Mouse (Mus musculus): ENCODE measurements around the gene Rplp0. TPM values are rescaled to one million over a fixed set of nuclear protein-coding genes. Genes with fewer than 3 reads are reported as not detected.
"Not testable (repeated sequence)": the region's sequence is repeated elsewhere in the genome, so short reads cannot be mapped to it uniquely, and the experiment has no call there.

The Rplp0 gene
- total RNA-seq, 2 experiments from 2014 or later = 173 to 213 TPM

DNA sequence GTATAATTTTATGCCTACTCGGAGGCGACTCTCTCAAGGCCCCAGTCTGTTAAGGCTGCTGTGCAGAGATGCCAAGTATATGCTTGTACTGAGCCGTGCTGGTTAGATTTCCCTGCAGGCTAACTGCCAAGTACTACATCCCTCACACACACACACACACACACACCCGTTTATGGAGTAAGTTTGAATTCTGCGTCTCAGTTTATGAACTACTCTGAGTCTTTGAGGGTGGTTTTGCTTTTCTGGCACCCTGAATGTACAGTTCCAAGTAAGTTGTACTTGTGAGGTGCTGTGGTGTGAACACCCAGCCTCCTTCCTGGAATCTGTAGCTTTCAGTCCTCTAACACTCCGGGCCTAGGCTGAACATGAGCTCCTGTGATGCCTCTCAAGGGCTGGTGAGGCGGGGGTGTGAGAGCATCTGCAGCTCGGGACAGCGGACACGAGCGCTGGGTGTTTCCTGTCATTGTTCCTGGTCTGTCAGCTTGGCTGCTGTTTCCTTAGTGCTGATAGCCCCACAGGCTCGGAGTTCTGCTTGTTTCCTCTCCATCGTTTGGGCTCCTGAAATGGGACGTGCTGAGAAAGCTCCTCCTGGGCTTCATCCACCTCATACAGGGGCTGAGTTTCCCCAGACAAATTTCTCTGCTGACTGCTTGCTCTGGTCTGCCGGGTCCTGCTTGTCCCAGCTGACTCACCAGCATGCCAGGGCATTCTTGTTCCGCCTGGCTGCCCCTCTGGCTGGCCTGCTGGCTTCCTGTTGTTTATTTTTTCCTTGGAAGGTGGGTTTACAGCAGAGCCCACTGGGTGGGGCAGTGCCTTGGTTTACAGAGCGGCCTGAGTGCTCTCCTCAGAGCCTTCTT is 13.6 kb downstream of the Rplp0 start:
- intact Hi-C loops (cut with DNase I) = loop anchor here (10.0 kb wide), 1 partner anchor 162 kb away; the partner anchor contains the start of gene Bicdl1
- DNase-seq (ENCODE audit: low spot score in 2 of 2) = peak; percentile 37 to 41

DNA sequence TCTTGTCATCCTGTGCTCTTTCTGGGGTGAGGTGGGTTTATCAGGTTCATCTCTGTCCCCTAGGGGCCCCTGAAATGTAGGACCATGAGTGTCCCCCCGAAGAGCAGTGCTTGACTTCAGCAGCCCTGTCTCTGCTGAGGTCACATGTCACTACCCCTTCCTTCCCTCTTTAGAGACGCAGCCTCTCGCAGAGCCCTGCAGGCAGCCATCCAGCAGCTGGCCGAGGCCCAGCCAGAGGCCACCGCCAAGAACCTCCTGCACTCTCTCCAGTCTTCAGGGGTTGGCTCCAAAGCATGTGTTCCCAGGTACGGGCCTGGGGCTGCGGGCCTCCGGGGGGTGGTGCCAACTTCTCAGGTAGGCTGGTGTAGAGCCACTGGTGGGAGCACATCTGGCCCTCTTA is 15.7 kb downstream of the Rplp0 start:
- intact Hi-C loops (cut with DNase I) = loop anchor here (10.0 kb wide), 1 partner anchor 160 kb away; the partner anchor contains the start of gene Bicdl1
- DNase-seq (ENCODE audit: low spot score in 2 of 2) = no peak

DNA sequence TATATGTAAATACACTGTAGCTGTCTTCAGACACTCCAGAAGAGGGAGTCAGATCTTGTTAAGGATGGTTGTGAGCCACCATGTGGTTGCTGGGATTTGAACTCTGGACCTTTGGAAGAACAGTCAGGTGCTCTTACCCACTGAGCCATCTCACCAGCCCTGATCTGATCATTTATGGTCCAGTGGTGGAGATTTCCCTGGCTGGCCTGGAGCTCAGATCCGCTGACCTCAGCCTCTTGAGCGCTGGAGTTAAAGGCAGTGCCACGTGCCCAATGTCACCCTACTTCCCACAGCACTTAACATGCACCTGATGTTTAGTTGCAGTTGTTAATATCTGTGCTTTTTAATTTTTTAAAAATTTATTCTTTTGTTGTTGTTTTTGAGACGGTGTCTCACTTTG is 18.4 kb downstream of the Rplp0 start:
- DNase-seq (ENCODE audit: low spot score in 2 of 2) = not testable (repeated sequence)
- intact Hi-C loops (cut with DNase I) = loop anchor here (10.0 kb wide), 1 partner anchor 157 kb away; the partner anchor contains the start of gene Bicdl1

- intact Hi-C loops (cut with DNase I) = loop anchor here (10.0 kb wide), 1 partner anchor 156 kb away; the partner anchor contains the start of gene Bicdl1
- no peak for DNase-seq (ENCODE audit: low spot score in 2 of 2)
Observed at GRCm38 (mm10) chr5:115578922-115579321, 19.7 kb downstream of the Rplp0 start.

GRCm38 (mm10) chr5:115579363-115579762 is 20.1 kb downstream of the Rplp0 start:
- intact Hi-C loops (cut with DNase I) = loop anchor here (10.0 kb wide), 1 partner anchor 155 kb away; the partner anchor contains the start of gene Bicdl1
- no peak for DNase-seq (ENCODE audit: low spot score in 2 of 2)

DNA sequence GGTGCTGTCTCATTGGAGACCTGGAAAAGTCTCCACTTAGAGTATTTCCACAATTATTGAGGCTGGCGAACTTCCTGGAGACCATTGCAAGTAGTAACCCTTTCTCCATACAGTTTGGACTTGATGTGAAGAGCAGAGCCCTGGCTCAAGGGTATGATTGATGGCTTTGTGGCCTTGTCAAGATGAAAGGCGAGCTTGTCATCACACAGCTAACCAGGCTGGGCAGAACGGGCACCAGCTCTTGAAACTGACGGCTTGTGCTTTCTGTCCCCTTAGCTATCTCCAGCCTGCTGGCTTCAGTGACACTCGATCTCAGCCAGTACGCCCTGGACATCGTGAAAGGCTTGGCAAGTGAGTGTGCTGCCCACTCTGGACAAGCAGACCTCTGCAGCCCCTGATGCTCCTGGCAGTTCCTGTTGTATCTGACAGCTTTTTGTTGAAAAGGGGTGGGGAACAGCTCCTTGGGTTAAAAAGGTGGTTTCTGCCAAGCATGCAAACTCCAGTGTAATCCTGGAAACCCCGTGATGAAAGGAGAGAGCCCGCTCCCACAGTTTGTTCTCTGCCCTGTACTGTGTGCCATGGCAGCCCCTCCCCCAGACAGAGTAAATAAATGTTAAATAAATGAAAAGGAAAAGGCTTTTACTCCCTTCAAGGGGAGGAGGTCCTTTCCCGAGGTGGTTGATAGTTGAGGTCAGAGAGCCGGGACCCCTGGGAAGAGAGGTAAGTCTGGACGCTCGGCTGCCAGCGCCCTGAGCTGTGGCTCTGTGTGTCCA is 21.1 kb downstream of the Rplp0 start:
- no peak for DNase-seq (ENCODE audit: low spot score in 2 of 2)

GRCm38 (mm10) chr5:115581662-115582061 is 22.4 kb downstream of the Rplp0 start:
- intact Hi-C loops (cut with DNase I) = no loop called here
- DNase-seq (ENCODE audit: low spot score in 2 of 2) = no peak

More for the DNA sequence above, 21.1 kb downstream of the Rplp0 start:
- intact Hi-C loops (cut with DNase I) = no loop called here

- intact Hi-C loops (cut with DNase I) = no loop called here
- no peak for DNase-seq (ENCODE audit: low spot score in 2 of 2)
Observed at GRCm38 (mm10) chr5:115585616-115586015, 26.3 kb downstream of the Rplp0 start.

DNA sequence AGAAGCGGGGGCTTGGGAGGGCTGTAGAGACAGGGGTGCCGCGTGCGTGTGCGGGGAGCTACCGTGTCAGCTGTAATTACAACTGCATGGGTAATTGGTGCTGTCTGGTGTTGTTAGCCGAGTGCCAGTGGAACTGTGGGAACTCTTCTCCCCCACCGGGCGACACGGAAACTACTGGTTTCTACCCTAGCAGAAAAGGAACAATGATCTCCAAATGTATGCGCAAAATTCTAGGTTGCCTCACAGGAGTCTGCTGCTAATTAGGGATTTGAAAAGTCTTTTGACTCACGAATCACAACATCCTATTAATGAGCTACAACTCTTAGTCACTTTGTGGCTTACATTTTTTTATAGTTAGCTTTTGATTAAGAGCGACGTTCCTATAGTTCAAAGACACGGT is 26.9 kb downstream of the Rplp0 start:
- intact Hi-C loops (cut with DNase I) = no loop called here
- no peak for DNase-seq (ENCODE audit: low spot score in 2 of 2)

DNA sequence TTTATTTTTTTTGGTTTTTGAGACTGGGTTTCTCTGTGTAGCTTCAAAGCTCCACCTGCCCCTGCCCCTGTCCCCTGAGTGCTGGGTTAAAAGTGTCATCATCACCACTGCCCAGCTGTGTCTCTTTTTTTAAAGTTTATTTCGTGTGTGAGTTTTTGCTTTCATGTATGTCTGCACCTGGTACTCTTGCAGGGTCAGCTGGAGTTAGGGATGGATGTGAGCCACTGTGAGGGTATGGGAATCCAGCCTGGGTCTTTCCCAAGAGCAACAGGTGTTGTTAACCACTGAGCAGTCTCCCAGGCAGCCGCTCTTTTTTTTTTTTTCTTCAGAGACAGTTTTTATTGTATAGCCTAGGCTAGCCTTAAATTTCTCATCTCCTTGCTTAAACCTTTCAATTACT is 27.5 kb downstream of the Rplp0 start:
- DNase-seq (ENCODE audit: low spot score in 2 of 2) = no peak
- intact Hi-C loops (cut with DNase I) = no loop called here

- DNase-seq (ENCODE audit: low spot score in 2 of 2) = no peak
- intact Hi-C loops (cut with DNase I) = no loop called here
Observed at GRCm38 (mm10) chr5:115591028-115591427, 31.8 kb downstream of the Rplp0 start.

GRCm38 (mm10) chr5:115591506-115591905 is 32.2 kb downstream of the Rplp0 start:
- intact Hi-C loops (cut with DNase I) = no loop called here

GRCm38 (mm10) chr5:115603561-115603960 is 44.3 kb downstream of the Rplp0 start:
- no peak for DNase-seq (ENCODE audit: low spot score in 2 of 2)
- intact Hi-C loops (cut with DNase I) = no loop called here

More at GRCm38 (mm10) chr5:115591506-115591905, 32.2 kb downstream of the Rplp0 start:
- DNase-seq (ENCODE audit: low spot score in 2 of 2) = no peak

- DNase-seq (ENCODE audit: low spot score in 2 of 2) = no peak
- intact Hi-C loops (cut with DNase I) = no loop called here
Observed at GRCm38 (mm10) chr5:115611566-115611965, 52.3 kb downstream of the Rplp0 start.

Small RNA genes within 50 kb of the gene (microRNA-seq; reads per million reads assigned to microRNA genes)
- gene Mir7029 = not detected

Other genes starting within 250 kb of the Rplp0 start
- 10 to 100 TPM; 62.5 to 70.6 TPM for gene Srsf9, start 232.3 kb upstream of the Rplp0 start, total RNA-seq (2021)
- gene Gatc, start 218.3 kb upstream of the Rplp0 start, total RNA-seq (2021) = 10 to 100 TPM; 20.3 to 21.7 TPM
- gene Triap1, start 218.2 kb upstream of the Rplp0 start, total RNA-seq (2021) = 10 to 100 TPM; 24.2 to 30.0 TPM
- gene Cox6a1, start 210.5 kb upstream of the Rplp0 start, total RNA-seq (2021) = 100 to 1,000 TPM; 677 to 817 TPM
- gene Msi1, start 129.9 kb upstream of the Rplp0 start, total RNA-seq (2021) = 10 to 100 TPM; 46.9 to 51.3 TPM
- not detected for gene Pla2g1b, start 93.2 kb upstream of the Rplp0 start, total RNA-seq (2021)
- 10 to 100 TPM; 19.7 to 51.7 TPM for gene Sirt4, start 74.7 kb upstream of the Rplp0 start, total RNA-seq (2021)
- gene Pxn, start 52.8 kb upstream of the Rplp0 start, total RNA-seq (2021) = 10 to 100 TPM; 15.1 to 24.7 TPM
- gene Gcn1l1, start 5.8 kb downstream of the Rplp0 start, total RNA-seq (2021) = 10 to 100 TPM; 61.2 to 69.0 TPM
- 100 to 1,000 TPM in 1 of 2 experiments, 10 to 100 TPM in 1; 96.7 to 106 TPM for gene Rab35, start 72.4 kb downstream of the Rplp0 start, total RNA-seq (2021)
- gene Bicdl1, start 172.2 kb downstream of the Rplp0 start, total RNA-seq (2021) = 100 to 1,000 TPM; 147 to 149 TPM